Comparison of ENCODE assay signal across 11 mouse cellular contexts in the genomic region with DNA sequence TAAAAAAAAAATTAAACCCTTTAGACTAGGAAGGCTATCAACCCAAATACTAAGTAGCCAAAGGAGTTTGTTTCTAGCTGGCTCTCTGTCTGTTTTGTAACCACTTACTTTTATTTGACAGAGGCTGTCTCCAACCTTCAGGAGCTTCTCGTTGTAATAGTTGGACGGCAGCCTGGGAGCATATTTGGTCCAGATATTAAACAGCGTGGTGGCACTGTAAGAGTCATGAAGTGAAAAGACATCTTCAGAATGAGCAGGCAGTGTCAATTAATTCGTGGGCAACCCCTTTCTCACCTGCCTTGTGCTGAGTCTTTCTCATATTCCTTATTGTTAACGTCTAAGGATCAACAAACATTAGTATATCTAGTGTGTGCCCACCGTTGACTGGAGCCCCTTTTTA. TPM values are rescaled to one million over a fixed set of nuclear protein-coding genes. Genes with fewer than 3 reads are reported as not detected.
DNase-seq lines count a peak whose midpoint lies in the region; ATAC-seq and TF ChIP-seq lines count a peak whose summit lies in the region.
"Had no signal": no experiment of that assay in that cellular context is flagged by ENCODE, and none has a peak within 500 bp of the region (broad histone marks: within the 10 kb centered on the region; RNA-seq: fewer than 3 reads in every experiment).

No protein-coding gene starts in this region.

- H3K27me3 ChIP-seq in heart, embryonic 11.5 days (ENCODE audit: control insufficient read depth, insufficient read depth, low read length): no peaks in the 10 kb centered on the region
- H3K27me3 ChIP-seq in liver, adult 2 months (ENCODE audit: control insufficient read depth, insufficient read depth, low read length): no peaks in the 10 kb centered on the region
- H3K27me3 ChIP-seq in liver, embryonic 16.5 days (ENCODE audit: control insufficient read depth, insufficient read depth, low read depth, low read length): no peaks in the 10 kb centered on the region

- ATAC-seq in heart, embryonic 11.5 days (replicated peaks; ENCODE audit: insufficient number of reproducible peaks, low FRiP score, low TSS enrichment): no peak
- no peak for ATAC-seq in liver, embryonic 16.5 days (ENCODE audit: low read depth)

- no peaks in the 10 kb centered on the region for H3K36me3 ChIP-seq in heart, embryonic 11.5 days (ENCODE audit: control insufficient read depth, insufficient read depth, low read length)
- H3K36me3 ChIP-seq in liver, adult 2 months (ENCODE audit: control insufficient read depth, insufficient read depth, low read length): no peaks in the 10 kb centered on the region
- H3K36me3 ChIP-seq in liver, embryonic 16.5 days (ENCODE audit: control insufficient read depth, insufficient read depth): no peaks in the 10 kb centered on the region
- H3K36me3 ChIP-seq: forebrain, embryonic 10.5 days had no signal

- H3K27ac ChIP-seq in heart, embryonic 11.5 days (ENCODE audit: low read depth, low read length): peak overlapping the region; percentile 54; the same call in 1 of the 2 replicates
- H3K27ac ChIP-seq in liver, adult 2 months (replicated peaks; ENCODE audit: insufficient read depth, low read depth, low read length): 0 out of 2 replicates have a peak overlapping the region, but pooled peaks have one; percentile 46
- H3K27ac ChIP-seq in bone marrow macrophage, adult 2 months (ENCODE audit: insufficient read depth, low read depth, low read length): peak overlapping the region; percentile 52
- peak overlapping the region; percentile 76 for H3K27ac ChIP-seq in liver, embryonic 16.5 days (ENCODE audit: low read length)

- H3K4me2 ChIP-seq in heart, embryonic 11.5 days: no peak overlapping the region
- H3K4me2 ChIP-seq in liver, embryonic 16.5 days (ENCODE audit: low read depth, low read length): peak overlapping the region; percentile 59

- no peak overlapping the region for H3K9ac ChIP-seq in heart, embryonic 11.5 days (ENCODE audit: low read depth, low read length)
- 0 out of 2 replicates have a peak overlapping the region, but pooled peaks have one; percentile 15 for H3K9ac ChIP-seq in liver, adult 2 months (ENCODE audit: low read depth, low read length)
- no peak overlapping the region; the same call in 1 of the 2 replicates for H3K9ac ChIP-seq in liver, embryonic 16.5 days (ENCODE audit: low read depth, low read length)

- TF ChIP-seq CTCF in liver, adult 2 months (IDR thresholded peaks at IDR 0.05; ENCODE audit: low read depth, low read length): no peak
- TF ChIP-seq CTCF in bone marrow macrophage, adult 2 months (IDR thresholded peaks at IDR 0.05; ENCODE audit: low read depth, low read length): no peak

- TF ChIP-seq POLR2A in liver, adult 2 months (IDR thresholded peaks at IDR 0.05; ENCODE audit: extremely low read depth, insufficient read depth, low read length): no peak
- no peak for TF ChIP-seq POLR2A in bone marrow macrophage, adult 2 months (IDR thresholded peaks at IDR 0.05; ENCODE audit: borderline replicate concordance, low read depth, low read length)

- peaks cover 8% of the 10 kb centered on the region for H3K4me1 ChIP-seq in heart, embryonic 11.5 days (ENCODE audit: control insufficient read depth, insufficient read depth, low read length)
- H3K4me1 ChIP-seq in liver, adult 2 months (ENCODE audit: control insufficient read depth, insufficient read depth, low read length): peaks cover 23% of the 10 kb centered on the region
- peaks cover 29% of the 10 kb centered on the region for H3K4me1 ChIP-seq in bone marrow macrophage, adult 2 months (ENCODE audit: control insufficient read depth, insufficient read depth, low read length)
- H3K4me1 ChIP-seq in liver, embryonic 16.5 days (ENCODE audit: control insufficient read depth, low read depth, low read length): peaks cover 27% of the 10 kb centered on the region

- no peaks in the 10 kb centered on the region for H3K9me3 ChIP-seq in heart, embryonic 11.5 days (replicated peaks; ENCODE audit: control insufficient read depth, low read length)
- H3K9me3 ChIP-seq in liver, embryonic 16.5 days (replicated peaks; ENCODE audit: control insufficient read depth, low read length): no peaks in the 10 kb centered on the region
- H3K9me3 ChIP-seq: forebrain, embryonic 10.5 days had no signal

- H3K79me2 ChIP-seq in liver, adult 2 months (ENCODE audit: control insufficient read depth, insufficient read depth, low read length): no peaks in the 10 kb centered on the region

- 74% methylated on average over 6 of the region's 6 CpGs for WGBS in heart, embryonic 11.5 days (ENCODE audit: insufficient replicate concordance)
- 36% methylated on average over 6 of the region's 6 CpGs for WGBS in liver, adult 2 months
- WGBS in liver, embryonic 16.5 days (ENCODE audit: insufficient replicate concordance): 43% methylated on average over 6 of the region's 6 CpGs

- H3K4me3 ChIP-seq in heart, embryonic 11.5 days (ENCODE audit: low read depth, low read length): no peak overlapping the region
- H3K4me3 ChIP-seq in liver, adult 2 months (ENCODE audit: insufficient read depth, low read depth, low read length): no peak overlapping the region
- no peak overlapping the region for H3K4me3 ChIP-seq in bone marrow macrophage, adult 2 months (ENCODE audit: insufficient read depth, low read length)
- H3K4me3 ChIP-seq in liver, embryonic 16.5 days (ENCODE audit: low read depth, low read length): no peak overlapping the region; the same call in 1 of the 2 replicates
- H3K4me3 ChIP-seq: forebrain, embryonic 10.5 days had no signal

- no peak for DNase-seq in heart, postnatal 10 days
- DNase-seq in liver, adult 2 months (ENCODE audit: extremely low read depth, low read depth, low spot score): peak; percentile 58
- no peak for DNase-seq in liver
- no peak for DNase-seq in adrenal gland, adult 8-10 months
- no peak for DNase-seq in adrenal gland, adult 18-20 months (ENCODE audit: low spot score in 2 of 2)
- DNase-seq: gastrocnemius, postnatal 36 days; right cerebral cortex, postnatal 25 days had no signal

- intact Hi-C loops in heart, postnatal 10 days (cut with DNase I): loop anchor here (1.0 to 10.0 kb wide), 3 partner anchors 91 to 405 kb away; a partner anchor contains a TSS

RNA-seq across cellular contexts. Expression of a gene that starts 11.7 kb away (rescaled TPM):
- polyA plus RNA-seq in heart, embryonic 11.5 days (2014; fragmentation: Nextera tagmentation; extraction: Ambion mirVana): 0.07 and 0.37 TPM in 2 replicates
- 1 to 10 TPM; 1.3 to 1.4 TPM for total RNA-seq in heart, postnatal 10 days (2021)
- total RNA-seq in liver, adult 2 months (2014; rRNA removed): 0.27 and 0.65 TPM in 2 replicates
- polyA plus RNA-seq in liver, adult 2 months (2012; rRNA removed): 0.07 and 0.27 TPM in 2 replicates
- polyA plus RNA-seq in bone marrow macrophage, adult 2 months (2012; ENCODE audit: insufficient read depth, insufficient read length, missing spikeins): not detected in 2 replicates
- polyA plus RNA-seq in liver, embryonic 16.5 days (2015; fragmentation: Nextera tagmentation; extraction: Ambion mirVana): 0.07 TPM in 1 of 2 replicates, not detected in the other
- total RNA-seq in adrenal gland, adult 8-10 months (2022): 1 to 10 TPM; 4.0 to 6.1 (median 5.1) TPM
- total RNA-seq in adrenal gland, adult 18-20 months (2021): 1 to 10 TPM; 6.2 to 8.4 TPM
